Mouse (Mus musculus): ENCODE results near the gene Aldh4a1. TPM values are rescaled to one million over a fixed set of nuclear protein-coding genes. Genes with fewer than 3 reads are reported as not detected.

The Aldh4a1 gene
- total and polyA plus RNA-seq, 3 experiments: 79.7 to 120 (median 96.7) TPM

GRCm38 (mm10) chr4:139639801-139640200 lies 17.1 kb downstream of the Aldh4a1 start:
- intact Hi-C loops (cut with DNase I): no loop called here
- no peak overlapping the region for H3K9ac ChIP-seq (ENCODE audit: low read depth, low read length)
- H3K4me1 ChIP-seq (ENCODE audit: control insufficient read depth, insufficient read depth, low read length): no peaks in the 10 kb centered on the region
- TF ChIP-seq POLR2A (IDR thresholded peaks at IDR 0.05; ENCODE audit: insufficient read depth, low read depth, low read length) (no peak), EP300 (IDR thresholded peaks at IDR 0.05; ENCODE audit: insufficient read depth, low read depth, low read length) (no peak), CTCF (IDR thresholded peaks at IDR 0.05) (no peak)
- H3K4me3 ChIP-seq: no peak overlapping the region
- no peaks in the 10 kb centered on the region for H3K27me3 ChIP-seq (ENCODE audit: control insufficient read depth, insufficient read depth, low read length)
- 82% methylated on average over 12 of the region's 12 CpGs for WGBS
- DNase-seq: no peak
- no peaks in the 10 kb centered on the region for H3K79me2 ChIP-seq (replicated peaks; ENCODE audit: control insufficient read depth, insufficient read depth, low read length)
- no peaks in the 10 kb centered on the region for H3K36me3 ChIP-seq (ENCODE audit: control insufficient read depth, insufficient read depth, low read length)
- no peak overlapping the region for H3K27ac ChIP-seq

- Histone ChIP-seq H3K79me2 (replicated peaks; ENCODE audit: control insufficient read depth, insufficient read depth, low read length) (no peaks in the 10 kb centered on the region), H3K4me1 (ENCODE audit: control insufficient read depth, insufficient read depth, low read length) (no peaks in the 10 kb centered on the region), H3K27me3 (ENCODE audit: control insufficient read depth, insufficient read depth, low read length) (no peaks in the 10 kb centered on the region), H3K36me3 (ENCODE audit: control insufficient read depth, insufficient read depth, low read length) (no peaks in the 10 kb centered on the region), H3K9ac (ENCODE audit: low read depth, low read length) (no peak overlapping the region), H3K4me3 (no peak overlapping the region), H3K27ac (no peak overlapping the region)
- intact Hi-C loops (cut with DNase I): no loop called here
- 75% methylated on average over 12 of the region's 12 CpGs for WGBS
- no peak for DNase-seq
- no peak for TF ChIP-seq EP300 (IDR thresholded peaks at IDR 0.05; ENCODE audit: insufficient read depth, low read depth, low read length)
- TF ChIP-seq POLR2A (IDR thresholded peaks at IDR 0.05; ENCODE audit: insufficient read depth, low read depth, low read length): no peak
- no peak for TF ChIP-seq CTCF (IDR thresholded peaks at IDR 0.05)
Observed at GRCm38 (mm10) chr4:139640333-139640732, 17.7 kb downstream of the Aldh4a1 start.

DNA sequence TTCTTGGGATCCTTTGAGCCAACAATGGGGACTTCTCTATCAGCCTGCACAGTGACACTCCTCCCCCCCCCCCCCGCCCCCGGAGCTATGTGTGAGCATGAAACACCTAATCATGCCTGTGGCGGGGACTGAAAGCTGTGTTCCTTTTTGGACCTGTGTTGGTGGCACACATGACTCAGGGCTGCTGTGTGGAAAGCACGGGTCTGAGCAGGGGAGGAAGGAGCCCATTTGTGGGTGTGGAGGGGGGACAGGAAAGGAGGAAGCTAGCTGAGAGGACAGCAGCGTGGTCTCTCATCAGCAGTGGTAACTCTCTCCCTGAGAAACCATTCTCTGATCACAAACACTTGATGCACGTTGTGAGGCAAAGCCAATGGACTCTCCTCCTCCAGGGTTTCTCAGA lies 18.1 kb downstream of the Aldh4a1 start:
- Histone ChIP-seq H3K4me1 (ENCODE audit: control insufficient read depth, insufficient read depth, low read length) (no peaks in the 10 kb centered on the region), H3K36me3 (ENCODE audit: control insufficient read depth, insufficient read depth, low read length) (no peaks in the 10 kb centered on the region), H3K79me2 (replicated peaks; ENCODE audit: control insufficient read depth, insufficient read depth, low read length) (no peaks in the 10 kb centered on the region), H3K27ac (no peak overlapping the region), H3K4me3 (no peak overlapping the region), H3K27me3 (ENCODE audit: control insufficient read depth, insufficient read depth, low read length) (no peaks in the 10 kb centered on the region), H3K9ac (ENCODE audit: low read depth, low read length) (no peak overlapping the region)
- 54% methylated on average over 6 of the region's 6 CpGs for WGBS
- no peak for DNase-seq
- TF ChIP-seq CTCF (IDR thresholded peaks at IDR 0.05) (no peak), POLR2A (IDR thresholded peaks at IDR 0.05; ENCODE audit: insufficient read depth, low read depth, low read length) (no peak), EP300 (IDR thresholded peaks at IDR 0.05; ENCODE audit: insufficient read depth, low read depth, low read length) (no peak)
- intact Hi-C loops (cut with DNase I): no loop called here

DNA sequence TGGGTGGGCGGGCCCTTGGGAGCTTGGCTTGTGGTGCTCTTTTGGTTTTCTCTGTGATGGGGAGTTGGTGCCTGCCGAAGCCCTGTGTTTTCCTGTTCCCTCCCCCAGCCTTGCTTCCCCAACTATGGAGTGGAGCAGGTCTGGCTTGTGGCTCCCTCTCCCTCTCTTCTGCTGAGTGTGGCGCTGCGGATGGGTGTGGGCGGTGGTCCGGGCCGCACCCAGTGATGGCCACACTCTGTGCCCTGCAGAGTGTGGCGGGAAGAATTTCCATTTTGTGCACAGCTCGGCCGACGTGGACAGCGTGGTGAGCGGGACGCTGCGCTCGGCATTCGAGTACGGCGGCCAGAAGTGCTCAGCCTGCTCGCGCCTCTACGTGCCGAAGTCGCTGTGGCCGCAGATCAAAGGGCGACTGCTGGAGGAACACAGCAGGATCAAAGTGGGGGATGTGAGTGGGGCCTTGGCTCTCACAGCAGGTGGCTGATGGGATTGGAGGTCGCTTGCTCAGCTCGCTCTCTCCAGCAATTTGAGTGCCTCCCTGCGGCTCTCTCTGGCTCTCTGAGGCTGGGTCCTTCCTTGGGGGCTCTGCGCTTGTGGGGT lies 19.3 kb downstream of the Aldh4a1 start:
- Histone ChIP-seq H3K27me3 (ENCODE audit: control insufficient read depth, insufficient read depth, low read length) (no peaks in the 10 kb centered on the region), H3K4me1 (ENCODE audit: control insufficient read depth, insufficient read depth, low read length) (no peaks in the 10 kb centered on the region), H3K9ac (ENCODE audit: low read depth, low read length) (no peak overlapping the region), H3K4me3 (no peak overlapping the region), H3K36me3 (ENCODE audit: control insufficient read depth, insufficient read depth, low read length) (no peaks in the 10 kb centered on the region), H3K27ac (no peak overlapping the region), H3K79me2 (replicated peaks; ENCODE audit: control insufficient read depth, insufficient read depth, low read length) (no peaks in the 10 kb centered on the region)
- WGBS: 27% methylated on average over 30 of the region's 30 CpGs
- DNase-seq: no peak
- intact Hi-C loops (cut with DNase I): no loop called here
- no peak for TF ChIP-seq EP300 (IDR thresholded peaks at IDR 0.05; ENCODE audit: insufficient read depth, low read depth, low read length)
- no peak for TF ChIP-seq CTCF (IDR thresholded peaks at IDR 0.05)
- no peak for TF ChIP-seq POLR2A (IDR thresholded peaks at IDR 0.05; ENCODE audit: insufficient read depth, low read depth, low read length)

DNA sequence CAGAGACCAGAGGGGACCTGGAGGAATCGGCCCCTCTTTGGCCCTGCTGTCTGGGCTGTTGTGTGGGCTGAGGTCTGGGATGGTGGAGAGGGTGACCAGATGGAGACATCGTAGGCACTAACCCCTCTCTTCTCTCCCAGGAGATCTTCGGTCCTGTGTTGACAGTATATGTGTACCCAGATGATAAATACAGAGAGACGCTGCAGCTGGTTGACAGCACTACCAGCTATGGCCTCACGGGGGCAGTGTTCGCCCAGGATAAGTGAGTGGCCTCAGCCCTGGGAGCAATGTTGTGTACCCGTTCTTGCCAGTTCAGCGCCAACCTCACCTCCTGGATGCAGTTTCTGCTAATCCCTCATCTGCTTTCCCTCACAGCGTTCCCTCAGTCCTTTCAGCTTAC lies 21.3 kb downstream of the Aldh4a1 start:
- intact Hi-C loops (cut with DNase I): loop anchor here (1.0 kb wide), 1 partner anchor 214 kb away; no protein-coding TSS in a partner anchor
- 21% methylated on average over 9 of the region's 9 CpGs for WGBS
- H3K27me3 ChIP-seq (ENCODE audit: control insufficient read depth, insufficient read depth, low read length): no peaks in the 10 kb centered on the region

DNA sequence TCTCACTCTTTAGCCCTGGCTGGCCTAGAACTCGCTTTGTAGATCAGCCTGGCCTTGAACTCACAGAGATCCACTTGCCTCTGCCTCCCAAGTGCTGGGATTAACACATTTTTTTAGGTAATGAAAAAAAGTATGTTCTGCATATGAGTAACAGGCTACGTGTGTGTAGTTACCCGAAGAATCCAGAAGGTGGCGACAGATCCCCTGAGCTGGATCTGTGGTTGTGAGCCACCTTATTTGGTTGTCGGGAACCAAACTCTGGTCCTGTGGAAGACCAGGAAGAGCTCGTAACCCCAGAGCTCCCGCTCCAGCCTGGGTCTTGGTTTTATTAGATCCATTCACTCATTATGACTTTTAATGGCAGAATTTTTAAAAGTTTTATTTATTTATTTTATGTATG lies 24.2 kb downstream of the Aldh4a1 start:
- H3K27me3 ChIP-seq (ENCODE audit: control insufficient read depth, insufficient read depth, low read length): no peaks in the 10 kb centered on the region
- no peaks in the 10 kb centered on the region for H3K36me3 ChIP-seq (ENCODE audit: control insufficient read depth, insufficient read depth, low read length)
- DNase-seq: no peak
- WGBS: 86% methylated on average over 7 of the region's 7 CpGs
- H3K27ac ChIP-seq: no peak overlapping the region
- no peak overlapping the region for H3K4me3 ChIP-seq
- TF ChIP-seq EP300 (IDR thresholded peaks at IDR 0.05; ENCODE audit: insufficient read depth, low read depth, low read length) (no peak), CTCF (IDR thresholded peaks at IDR 0.05) (peak; percentile 38)
- no peaks in the 10 kb centered on the region for H3K79me2 ChIP-seq (replicated peaks; ENCODE audit: control insufficient read depth, insufficient read depth, low read length)
- no peaks in the 10 kb centered on the region for H3K4me1 ChIP-seq (ENCODE audit: control insufficient read depth, insufficient read depth, low read length)
- intact Hi-C loops (cut with DNase I): no loop called here
- H3K9ac ChIP-seq (ENCODE audit: low read depth, low read length): no peak overlapping the region

More for the DNA sequence above, 21.3 kb downstream of the Aldh4a1 start:
- Histone ChIP-seq H3K4me3 (no peak overlapping the region), H3K9ac (ENCODE audit: low read depth, low read length) (no peak overlapping the region), H3K4me1 (ENCODE audit: control insufficient read depth, insufficient read depth, low read length) (no peaks in the 10 kb centered on the region), H3K27ac (no peak overlapping the region), H3K79me2 (replicated peaks; ENCODE audit: control insufficient read depth, insufficient read depth, low read length) (no peaks in the 10 kb centered on the region), H3K36me3 (ENCODE audit: control insufficient read depth, insufficient read depth, low read length) (no peaks in the 10 kb centered on the region)
- DNase-seq: peak; percentile 45 to 83
- TF ChIP-seq CTCF (IDR thresholded peaks at IDR 0.05): peak; percentile 96
- no peak for TF ChIP-seq POLR2A (IDR thresholded peaks at IDR 0.05; ENCODE audit: insufficient read depth, low read depth, low read length)
- 0 out of 2 replicates have a peak, but pooled peaks have one; percentile 52 for TF ChIP-seq EP300 (IDR thresholded peaks at IDR 0.05; ENCODE audit: insufficient read depth, low read depth, low read length)
